Mouse (Mus musculus) left cerebral cortex, adult 9 months (tissue): ENCODE data around the gene AW011738.
A peak's percentile ranks its signal among the peaks of the same experiment; 100 is the strongest.

ENCODE experiments used
- DNase-seq, 2 experiments: peaks; one replicate each; pipeline ENCODE4 v3.0.0; 2022; ENCODE audit warnings: low spot score in 2 of 2

Gene AW011738

DNA sequence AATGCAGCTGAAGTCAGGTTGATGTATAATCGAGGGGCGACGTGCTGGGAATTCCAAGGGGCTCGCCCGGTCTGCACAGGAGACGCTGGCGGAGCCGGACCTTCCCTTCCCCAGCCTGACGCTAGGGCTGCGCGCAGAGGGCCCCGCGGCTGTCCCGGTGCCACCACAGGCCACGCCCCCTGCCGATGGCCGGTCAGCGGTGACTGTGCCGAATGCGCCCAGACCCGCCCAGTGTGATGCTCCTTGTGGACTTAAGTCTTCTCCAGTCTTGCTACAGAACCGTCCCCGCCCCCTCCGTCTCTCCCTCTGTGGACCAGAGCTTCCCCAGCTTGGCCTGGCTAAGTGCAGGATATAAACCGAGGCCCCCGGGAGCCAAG lies 5.3 kb upstream of the AW011738 start:
- peak; percentile 60 to 76 for DNase-seq

DNA sequence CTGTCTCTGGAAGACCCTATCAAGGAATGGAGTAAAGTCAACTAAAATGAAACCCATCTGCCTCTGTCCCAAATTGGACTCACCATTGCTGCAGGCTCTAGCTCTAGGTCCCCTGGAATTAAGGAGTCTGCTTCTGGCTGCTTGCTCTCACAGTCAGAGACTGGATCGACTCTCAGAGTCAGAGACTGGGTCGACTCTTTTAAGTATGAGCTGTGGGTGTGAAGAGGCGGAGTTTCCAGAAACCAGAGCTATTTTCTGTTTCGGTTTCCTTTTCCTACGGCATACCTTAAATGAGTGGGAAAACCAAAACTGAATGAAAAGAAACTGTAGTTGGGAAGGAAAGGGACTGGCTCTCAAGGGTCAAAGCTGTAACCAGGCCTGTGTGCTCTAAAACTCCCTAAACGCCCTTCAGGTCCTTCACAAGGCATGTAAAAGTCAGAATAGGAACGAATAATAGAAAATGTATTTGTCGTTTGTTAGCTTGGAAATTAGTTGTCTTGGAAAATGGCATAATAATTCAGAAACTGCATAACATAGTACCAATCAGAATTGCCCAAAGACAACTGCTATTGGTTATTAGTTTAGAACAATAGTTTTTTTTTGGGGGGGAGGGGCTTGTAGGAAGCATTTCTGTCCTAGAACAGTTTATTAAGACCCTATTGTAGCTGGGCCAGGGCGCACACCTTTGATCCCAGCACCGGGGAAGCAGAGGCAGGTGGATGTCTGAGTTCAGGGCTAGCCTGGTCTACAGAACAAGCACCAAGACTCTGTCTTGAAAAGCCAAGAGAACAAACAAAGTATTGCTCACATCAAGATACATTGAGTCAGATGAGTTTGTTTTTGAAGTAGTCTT lies 2.3 kb upstream of the AW011738 start, which contains the start of gene Isg15:
TSS of gene Isg15 (minus strand) at position 196 of the 853 bp plus-strand sequence.
- DNase-seq: no peak

DNA sequence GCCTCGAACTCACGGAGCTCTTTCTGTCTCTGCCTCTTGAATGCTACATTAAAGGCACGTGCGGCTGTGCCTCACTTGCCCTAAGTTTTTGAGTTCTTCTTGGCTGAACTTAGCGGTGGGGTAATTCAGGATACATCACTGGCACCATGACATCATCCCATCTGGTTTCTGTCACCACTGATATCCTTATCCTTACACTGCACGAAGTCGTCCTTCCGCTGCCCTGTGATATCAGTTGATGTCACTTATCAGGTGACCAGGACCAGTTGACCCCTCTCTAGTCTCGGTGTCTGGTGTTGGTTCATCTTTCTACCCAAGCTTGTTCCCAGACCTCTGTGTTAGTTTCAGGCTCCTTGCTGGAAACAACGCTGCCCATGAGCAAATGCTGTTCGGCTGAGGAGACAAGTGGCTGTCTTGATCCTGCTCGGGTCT lies 626 bp upstream of the AW011738 start:
- DNase-seq: no peak

DNA sequence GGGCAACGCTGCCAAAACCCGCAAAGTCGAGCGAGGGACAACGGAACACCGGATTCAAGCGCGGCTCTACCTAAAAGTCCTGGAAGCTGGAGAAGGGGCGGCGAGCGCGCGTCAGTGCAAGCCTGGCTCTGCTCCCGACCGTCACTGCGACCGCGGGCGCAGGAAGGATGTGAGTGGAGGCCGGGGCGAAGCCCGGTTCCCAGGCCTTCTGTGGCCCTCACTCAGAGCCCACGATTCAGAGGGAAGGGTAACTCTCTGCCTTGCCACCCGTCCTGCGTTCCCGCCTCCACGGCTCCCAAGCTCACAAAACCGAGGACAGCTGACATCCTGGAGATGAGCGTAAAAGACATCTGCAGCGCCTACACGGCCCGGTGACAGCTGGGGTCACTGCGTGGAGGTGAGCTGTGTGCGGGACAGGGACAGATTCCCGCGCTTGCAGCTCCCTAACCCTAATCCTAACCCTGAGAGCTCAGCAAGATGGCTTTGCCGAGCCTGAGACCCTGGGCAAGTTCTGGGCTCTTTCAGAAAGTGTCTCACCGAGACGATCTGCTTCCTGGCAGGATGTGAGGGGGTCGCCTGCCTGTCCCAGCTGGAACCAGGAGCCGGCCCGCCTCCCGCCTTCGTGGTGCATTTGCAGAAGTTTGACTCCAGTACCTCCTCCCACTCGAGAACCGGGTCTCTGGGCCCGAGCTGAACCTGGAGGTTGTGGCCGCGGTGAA lies 468 bp downstream of the AW011738 start:
- DNase-seq: no peak

DNA sequence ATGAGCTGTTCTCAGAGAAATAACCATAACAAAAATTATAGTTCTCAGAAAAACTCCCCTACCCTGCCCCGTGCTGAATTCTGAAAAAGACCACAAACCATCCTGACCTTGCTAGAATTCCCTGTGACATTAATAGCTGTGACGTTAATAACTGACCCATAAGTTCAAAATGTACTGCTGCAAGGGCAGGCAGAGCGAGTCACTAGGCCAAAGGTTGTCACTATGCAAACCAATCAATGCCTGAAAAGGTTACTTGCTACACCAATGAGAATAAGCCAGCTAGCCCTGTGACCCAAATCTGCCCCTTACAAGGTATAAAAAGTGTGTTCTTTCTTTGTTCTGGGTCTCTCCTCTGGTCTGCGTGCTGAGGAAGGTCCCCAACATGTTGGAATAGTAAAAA lies 5.8 kb downstream of the AW011738 start:
- DNase-seq: no peak

DNA sequence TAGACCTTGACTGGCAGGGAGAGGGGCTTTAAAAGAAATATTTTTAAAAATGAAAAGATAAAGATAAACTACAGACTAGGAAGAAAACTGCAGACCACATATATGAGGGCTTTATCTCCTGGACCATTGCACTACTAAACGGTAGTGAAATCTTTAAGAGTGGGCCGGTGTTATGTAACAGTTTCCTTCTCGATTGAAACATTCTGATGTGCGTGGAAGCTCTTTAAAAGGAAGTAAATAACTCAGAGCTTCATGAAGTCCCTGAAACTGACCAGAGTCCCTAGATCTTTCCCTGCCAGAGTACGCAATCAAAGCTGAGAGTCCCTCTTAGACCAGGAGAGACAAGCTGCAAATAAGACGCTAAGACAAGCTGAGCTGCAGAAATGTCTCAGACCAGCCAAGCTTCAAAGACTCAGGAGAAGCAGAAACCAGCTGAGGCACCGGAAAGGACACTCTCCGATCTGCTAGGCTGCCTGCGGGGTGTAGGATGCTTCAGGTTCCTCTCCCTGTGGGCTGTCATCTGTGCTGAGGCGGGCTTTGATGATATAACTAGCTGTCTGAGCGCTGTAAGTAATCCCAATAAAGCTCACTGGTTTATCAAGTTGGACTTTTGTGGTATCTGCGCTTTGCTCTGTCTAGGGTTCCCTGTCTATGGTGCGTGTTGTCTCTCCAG lies 7.0 kb downstream of the AW011738 start:
- DNase-seq: no peak

DNA sequence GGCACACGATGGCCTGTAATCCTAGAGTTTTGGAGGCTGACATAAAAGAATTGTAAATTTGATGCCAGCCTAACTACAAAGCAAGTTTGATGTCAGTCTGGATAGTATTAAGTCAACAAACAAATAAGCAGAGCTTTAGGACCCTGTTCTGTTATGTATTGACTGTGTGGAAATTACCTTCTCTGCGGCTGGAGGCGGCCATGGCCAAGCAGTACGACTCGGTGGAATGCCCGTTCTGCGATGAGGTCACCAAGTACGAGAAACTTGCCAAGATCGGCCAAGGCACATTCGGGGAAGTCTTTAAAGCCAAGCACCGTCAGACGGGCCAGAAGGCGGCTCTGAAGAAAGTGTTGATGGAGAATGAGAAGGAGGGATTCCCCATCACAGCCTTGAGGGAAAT lies 10.0 kb downstream of the AW011738 start:
- DNase-seq: no peak

DNA sequence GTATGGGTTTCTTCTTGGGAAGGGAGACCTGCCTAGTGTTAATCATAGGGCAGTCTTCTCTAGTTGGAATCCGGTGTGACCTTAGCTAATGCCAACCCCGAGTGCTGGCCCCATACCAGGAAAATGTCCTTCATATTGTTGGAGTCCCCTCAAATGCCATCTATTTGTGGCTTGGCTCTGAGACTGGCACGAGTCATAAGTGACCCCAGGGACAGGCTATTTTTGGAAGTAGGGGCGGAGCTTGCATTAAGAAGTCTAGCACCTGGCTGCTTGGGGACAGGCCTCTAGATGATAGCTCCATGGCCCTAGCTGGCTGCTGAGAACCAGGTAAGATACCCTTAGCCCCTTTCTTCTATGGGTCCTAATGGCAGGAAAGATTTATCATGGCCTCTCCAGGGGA lies 12.5 kb downstream of the AW011738 start, which contains the start of gene Perm1:
TSS of gene Perm1 (plus strand) at position 220 of the 400 bp plus-strand sequence.
- DNase-seq: no peak

DNA sequence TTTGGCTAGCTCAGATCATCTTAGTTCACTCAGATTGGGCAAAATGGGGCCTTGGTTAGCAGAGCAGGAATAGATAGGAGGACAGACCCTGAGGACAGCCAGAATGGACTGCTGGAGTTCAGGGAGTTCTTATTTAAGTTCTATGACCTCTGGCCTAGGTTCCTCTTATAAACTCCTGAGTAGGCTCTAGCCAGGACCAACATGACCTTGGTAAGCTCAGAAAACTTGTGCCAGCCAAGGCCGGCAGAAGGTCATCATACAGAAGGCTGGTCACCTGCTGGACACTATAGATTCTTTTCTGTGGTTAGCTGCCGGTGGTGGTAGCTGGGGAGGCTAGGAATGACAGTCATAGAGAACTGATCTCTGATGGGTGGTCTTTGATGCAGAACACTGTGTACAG lies 13.1 kb downstream of the AW011738 start:
- no peak for DNase-seq

DNA sequence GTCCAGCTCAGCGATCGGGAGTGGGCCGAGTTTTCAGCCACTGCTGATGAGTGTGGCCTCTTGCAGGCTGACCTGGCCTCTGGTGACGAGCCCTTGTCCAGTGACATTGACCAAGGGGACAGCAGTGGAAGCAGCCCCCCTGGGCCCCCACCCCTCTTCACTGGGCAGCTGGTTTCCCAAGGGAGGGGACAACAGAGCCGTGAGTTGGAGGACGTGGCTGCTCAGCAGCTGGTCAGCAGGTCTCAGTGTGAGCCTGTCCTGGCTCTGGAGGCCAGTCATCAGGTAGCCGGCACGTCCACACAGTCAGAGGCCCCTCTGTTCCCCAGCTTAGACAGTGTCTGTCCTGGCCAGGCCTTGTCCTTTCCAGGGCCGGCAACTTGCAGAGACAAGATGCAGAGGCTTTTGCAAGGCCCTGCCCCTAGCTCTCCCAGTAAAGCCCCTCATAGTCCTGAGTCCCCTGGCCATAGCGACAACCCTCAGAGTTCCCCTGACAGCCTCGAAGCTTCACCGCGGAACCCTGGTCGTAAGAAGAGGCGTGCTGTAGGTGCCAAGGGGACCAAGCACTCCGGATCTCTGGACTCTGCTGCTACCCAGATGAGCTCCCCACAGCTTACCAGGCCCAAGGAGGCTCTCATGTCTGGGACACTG lies 14.0 kb downstream of the AW011738 start:
- DNase-seq: no peak

DNA sequence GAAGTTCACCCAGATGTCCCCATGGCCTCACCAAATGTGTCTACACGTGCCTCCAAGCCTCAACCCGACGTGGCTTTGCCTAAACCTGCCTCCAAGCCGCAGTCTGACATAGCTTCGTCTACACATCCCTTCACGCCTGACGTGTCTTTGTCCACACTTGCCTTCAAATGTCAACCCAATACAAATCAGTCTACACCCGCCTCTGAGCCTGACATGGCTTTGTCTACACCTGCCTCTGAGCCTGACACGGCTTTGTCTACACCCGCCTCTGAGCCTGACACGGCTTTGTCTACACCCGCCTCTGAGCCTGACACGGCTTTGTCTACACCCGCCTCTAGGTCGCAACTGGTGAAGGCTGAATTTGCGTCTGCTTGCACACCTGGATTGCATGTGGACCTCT lies 14.7 kb downstream of the AW011738 start:
- DNase-seq: no peak

DNA sequence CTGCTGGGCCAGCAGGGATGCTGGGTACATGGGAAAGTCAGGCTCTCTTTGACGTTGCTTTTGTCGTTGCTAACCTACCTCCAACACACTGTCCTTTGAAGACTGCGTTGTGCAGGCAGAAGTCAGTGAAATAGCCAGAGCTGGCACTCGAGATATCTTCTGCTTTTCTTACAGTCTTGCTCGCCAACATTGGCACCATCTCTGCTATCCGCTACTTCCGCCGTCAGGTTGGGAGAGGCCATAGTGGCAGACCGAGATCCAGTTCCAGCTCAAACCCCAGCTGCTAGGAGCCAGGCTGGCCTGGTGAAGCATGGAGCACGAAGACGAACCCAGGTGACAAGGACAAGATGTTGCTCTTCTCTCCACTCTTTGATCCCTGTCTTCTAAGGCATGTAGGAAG lies 16.8 kb downstream of the AW011738 start:
- no peak for DNase-seq

DNA sequence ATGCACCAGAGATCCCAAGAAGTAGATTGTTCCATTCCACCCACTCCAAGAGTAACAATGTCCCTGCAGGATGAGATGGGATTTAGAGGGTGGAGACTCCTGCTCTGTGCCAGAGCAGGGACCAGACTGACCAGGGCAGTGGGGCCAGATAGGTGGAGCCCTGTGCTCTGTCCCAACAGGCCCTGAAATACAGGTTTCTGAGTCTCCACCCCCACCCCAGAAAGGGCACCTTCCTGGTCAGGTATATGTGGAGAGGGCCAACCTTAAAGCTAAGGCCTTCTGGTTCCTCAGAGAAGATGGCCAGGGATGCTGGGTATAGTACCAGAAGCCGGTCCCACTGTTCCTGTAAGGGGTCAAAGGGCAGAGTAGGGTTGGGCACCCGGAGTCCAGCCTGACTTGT lies 21.2 kb downstream of the AW011738 start:
- no peak for DNase-seq

DNA sequence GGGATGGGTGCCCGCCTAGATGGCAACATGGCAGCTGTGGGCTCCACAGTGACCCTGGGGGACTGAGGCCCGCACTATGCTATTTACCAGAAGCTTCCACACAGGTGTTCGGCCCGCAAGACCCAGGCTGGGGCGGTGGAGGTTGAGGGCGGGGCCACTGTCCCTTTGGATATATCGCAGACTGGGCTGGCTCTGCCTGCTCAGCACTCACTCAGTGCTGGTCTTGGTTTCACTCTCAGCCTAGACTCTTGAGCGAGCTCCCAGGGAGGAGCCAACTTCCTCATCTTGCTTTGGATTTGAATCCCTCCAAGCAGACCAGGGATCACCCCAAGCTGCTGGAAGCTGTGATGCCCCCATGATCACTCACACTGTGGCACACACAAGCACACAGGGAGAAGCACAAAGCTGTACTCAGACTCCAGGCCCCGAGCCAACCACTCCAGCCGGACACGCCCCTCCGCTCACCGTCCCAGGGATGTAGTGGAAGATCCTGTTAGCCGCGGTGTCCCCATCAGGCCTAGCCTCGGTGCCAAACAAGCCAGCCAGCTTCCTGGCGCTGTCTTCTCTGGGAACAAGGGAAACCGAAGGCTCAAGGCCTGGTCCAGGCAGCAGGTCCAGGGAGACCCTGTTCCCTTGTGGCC lies 24.8 kb downstream of the AW011738 start:
- DNase-seq: no peak

DNA sequence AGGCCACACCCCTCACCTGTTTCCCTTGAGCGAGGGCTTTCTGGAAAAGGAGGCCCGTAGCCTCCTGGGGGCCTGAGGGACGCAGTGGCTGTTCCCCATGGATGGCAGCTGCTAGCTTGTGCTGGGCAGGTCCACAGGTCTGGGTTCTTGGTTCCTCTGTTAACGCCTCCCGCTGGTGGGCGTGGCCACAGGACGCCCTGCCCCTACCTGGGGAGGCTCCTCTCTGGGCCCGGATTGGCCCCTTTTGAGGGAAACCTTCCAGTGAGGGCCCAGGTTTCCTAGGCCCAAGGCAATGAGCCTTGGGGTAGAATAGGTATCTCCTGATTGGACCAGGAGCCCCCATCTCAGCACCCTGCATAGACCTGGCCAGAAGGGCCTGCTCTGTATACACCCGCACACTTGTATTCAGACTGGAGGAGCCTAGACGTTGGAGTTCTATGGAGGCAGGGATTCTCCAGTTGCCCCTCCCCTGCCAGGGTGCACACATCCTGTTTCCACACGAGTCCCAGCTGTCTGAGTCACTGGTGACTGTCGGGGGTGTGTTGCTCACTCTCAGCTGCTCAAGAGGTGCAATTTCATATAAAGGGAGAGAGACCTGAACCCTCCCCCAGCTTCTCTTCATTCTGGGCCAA lies 25.4 kb downstream of the AW011738 start:
- DNase-seq: peak in 1 of 2 experiments; percentile 40

DNA sequence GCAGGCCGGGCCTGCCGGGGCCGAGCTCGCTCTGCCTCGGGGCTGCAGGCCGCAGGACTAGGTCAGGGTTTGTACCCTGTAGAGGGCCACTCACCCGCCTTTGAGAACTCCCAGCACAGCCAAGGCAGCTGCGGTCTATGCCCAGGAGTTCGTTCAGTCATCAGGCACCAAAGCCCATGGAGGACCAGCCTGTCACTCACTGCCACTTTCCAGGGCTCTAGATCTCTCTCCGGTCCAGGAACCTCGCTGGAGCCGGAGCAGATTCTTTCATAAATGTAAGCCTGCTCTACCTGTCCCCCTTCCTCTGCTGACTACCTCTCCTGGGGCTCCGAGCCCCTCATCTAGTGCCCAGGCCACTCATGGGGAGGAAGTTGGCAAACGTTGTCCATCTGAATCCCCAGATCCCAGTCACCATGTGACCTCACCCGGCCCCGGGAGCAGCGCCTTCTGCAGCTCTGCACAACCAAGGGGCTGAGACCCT lies 31.0 kb downstream of the AW011738 start:
- DNase-seq: no peak

DNA sequence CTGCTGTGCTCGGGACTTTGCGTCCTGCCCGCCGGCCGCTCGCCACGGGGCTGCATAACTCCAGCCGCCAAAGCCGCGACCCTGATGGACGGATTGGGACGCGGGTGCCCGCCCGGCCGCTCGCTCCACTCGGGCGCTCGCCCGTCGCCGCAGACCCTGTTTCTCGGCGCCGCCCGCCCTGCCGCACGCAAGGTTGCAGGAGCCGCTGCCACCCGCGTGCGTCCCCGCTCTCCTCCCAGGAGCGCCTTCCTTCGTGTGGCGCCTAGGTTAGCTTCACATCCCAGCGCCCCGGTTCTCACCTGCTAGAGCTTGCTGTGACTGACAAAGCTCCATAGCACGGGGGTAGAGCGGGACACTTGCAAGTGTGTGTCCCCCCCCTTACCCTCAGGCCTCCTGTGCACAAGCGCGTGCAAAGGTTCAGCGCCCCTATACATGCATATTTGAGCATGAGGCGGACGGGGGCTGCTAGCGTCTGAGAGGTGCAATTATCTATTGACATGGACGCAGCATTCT lies 31.7 kb downstream of the AW011738 start, which contains the start of gene Plekhn1:
TSS of gene Plekhn1 (minus strand) at position 157 of the 513 bp plus-strand sequence.
- peak in 1 of 2 experiments; percentile 65 for DNase-seq

DNA sequence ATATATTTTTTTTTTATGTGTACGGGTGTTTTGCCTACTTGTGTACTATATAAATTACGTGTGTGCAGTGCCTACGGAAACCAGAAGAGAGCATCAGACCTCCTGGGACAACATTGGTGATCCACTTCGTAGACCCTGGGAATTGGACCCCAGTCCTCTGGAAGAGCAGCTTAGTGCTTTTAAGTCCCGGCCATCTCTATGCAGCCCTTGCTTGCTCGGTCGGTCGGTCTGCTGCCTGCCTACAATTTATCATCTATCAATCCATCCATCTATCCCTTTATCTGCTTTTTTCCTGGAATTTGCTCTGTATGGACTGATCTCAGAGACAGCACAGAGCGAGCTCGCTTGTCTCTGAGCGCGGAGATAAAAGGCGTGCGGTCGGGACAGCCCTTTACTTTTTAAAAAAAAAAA lies 32.3 kb downstream of the AW011738 start:
- no peak for DNase-seq

DNA sequence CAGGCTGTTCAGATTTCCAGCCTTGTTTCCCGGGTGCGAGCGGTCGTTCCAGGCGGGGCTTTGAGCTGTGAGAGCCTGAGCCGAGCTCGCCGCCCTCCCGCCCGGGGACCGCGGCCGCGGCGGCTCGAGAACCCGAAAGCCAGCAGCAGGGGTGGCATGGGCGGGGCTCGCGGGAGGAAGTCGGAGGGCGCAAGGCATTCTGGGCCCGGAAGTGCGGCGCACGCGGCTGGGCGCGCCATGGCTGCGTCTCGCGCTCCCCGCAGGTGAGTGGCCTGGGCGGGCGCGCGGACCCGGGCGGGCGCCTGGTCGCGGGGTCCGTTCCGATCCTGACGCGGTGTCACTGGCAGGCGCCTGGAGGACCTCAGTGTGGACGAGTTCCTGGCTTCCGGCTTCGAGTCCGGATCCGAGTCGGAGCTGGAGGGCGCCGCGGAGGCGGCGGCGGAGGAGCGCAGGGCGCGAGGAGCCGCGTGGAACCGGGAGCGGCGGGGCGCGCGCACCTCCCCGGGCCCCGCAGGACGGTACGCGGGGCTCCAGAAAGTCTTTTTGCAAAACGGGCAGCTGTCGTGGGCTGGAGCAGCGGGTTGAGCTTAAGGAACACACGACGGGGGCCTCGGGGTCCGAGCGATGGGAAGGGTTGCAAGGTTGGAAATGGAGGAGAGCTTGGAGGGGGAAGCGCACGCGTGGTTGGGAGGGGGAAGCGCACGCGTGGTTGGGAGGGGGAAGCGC lies 32.9 kb downstream of the AW011738 start, which contains the start of gene Noc2l:
TSS of gene Noc2l (plus strand) at position 203 of the 726 bp plus-strand sequence.
- peak; percentile 59 to 82 for DNase-seq
